Mouse (Mus musculus): Measurements from ENCODE around the gene Akap7.

DNA sequence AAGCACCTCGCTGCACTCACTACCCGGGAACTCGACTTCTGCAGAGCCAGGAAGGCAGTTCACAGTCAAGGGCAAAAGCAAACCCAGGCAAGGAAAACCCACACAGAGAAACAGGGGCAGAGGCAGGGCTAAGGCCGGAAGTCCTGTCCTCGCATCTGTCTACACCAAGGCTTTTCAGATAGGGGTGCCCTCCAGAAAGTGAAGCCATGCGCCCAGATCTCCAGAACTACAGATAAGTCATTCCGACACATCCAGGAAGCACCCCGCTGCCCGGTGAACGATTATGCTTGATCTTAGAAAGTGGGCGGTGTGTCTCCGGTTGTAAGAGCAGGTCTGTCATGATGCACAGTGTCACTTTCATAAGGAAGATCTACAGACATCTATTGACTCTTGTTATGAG, 109.1 kb downstream of the Akap7 start:
- TF ChIP-seq CTCF (IDR thresholded peaks at IDR 0.05; ENCODE audit: insufficient read depth, low read length) (no peak), POLR2A (IDR thresholded peaks at IDR 0.05; ENCODE audit: borderline replicate concordance, extremely low read depth, low read depth, low read length) (no peak)

Data from lung, adult 2 months (tissue).